Mouse (Mus musculus) limb, embryonic 14.5 days (tissue): ENCODE results near the gene Ifngr1. TPM values are rescaled to one million over a fixed set of nuclear protein-coding genes. Genes with fewer than 3 reads are reported as not detected.

Experiments used
- ATAC-seq: fragments of 200-750 bp; cut with Nextera tagmentation; 2 replicates; pipeline ENCODE4 v1.8.0; 2017; ENCODE audit warnings: low read depth, moderate number of reproducible peaks, moderate TSS enrichment; ENCODE audit not compliant: low FRiP score
- DNase-seq: peaks from one replicate; pipeline ENCODE4 v3.0.0-alpha.2; 2015; ENCODE audit warnings: low spot score
- H3K27ac ChIP-seq: fragments of 300-500 bp; sonication (generic); replicated peaks from 2 replicates; pipeline ENCODE4 v1.5.1; 2014; ENCODE audit warnings: low read depth, mild to moderate bottlenecking, low read length, moderate library complexity, mixed read lengths
- H3K27me3 ChIP-seq: fragments of 300-500 bp; sonication (generic); 2 replicates; pipeline ENCODE4 v1.6.1; 2014; ENCODE audit warnings: low read length, mixed read lengths; ENCODE audit not compliant: control insufficient read depth, insufficient read depth
- H3K36me3 ChIP-seq: fragments of 300-500 bp; sonication (generic); 2 replicates; pipeline ENCODE4 v1.6.1; 2014; ENCODE audit warnings: mild to moderate bottlenecking, low read length, moderate library complexity, mixed read lengths; ENCODE audit not compliant: control insufficient read depth, insufficient read depth
- H3K4me1 ChIP-seq: fragments of 300-500 bp; sonication (generic); 2 replicates; pipeline ENCODE4 v1.6.1; 2014; ENCODE audit warnings: antibody characterized with exemption, low read length, mixed read lengths; ENCODE audit not compliant: control insufficient read depth, insufficient read depth
- H3K4me2 ChIP-seq: fragments of 300-500 bp; sonication (generic); replicated peaks from 2 replicates; pipeline ENCODE4 v1.6.1; 2014; ENCODE audit warnings: low read depth, mild to moderate bottlenecking, low read length, moderate library complexity; ENCODE audit not compliant: severe bottlenecking
- H3K4me3 ChIP-seq: fragments of 300-500 bp; sonication (generic); replicated peaks from 2 replicates; pipeline ENCODE4 v1.5.1; 2014; ENCODE audit warnings: low read length
- H3K9ac ChIP-seq: fragments of 300-500 bp; sonication (generic); 2 replicates; pipeline ENCODE4 v1.6.1; 2014; ENCODE audit warnings: mild to moderate bottlenecking, low read depth, low read length, moderate library complexity; ENCODE audit not compliant: severe bottlenecking
- H3K9me3 ChIP-seq: fragments of 300-500 bp; sonication (generic); 2 replicates; pipeline ENCODE4 v1.6.1; 2016; ENCODE audit warnings: low read length; ENCODE audit not compliant: control insufficient read depth
- POLR2A ChIP-seq: fragments of 200-500 bp; IDR thresholded peaks from 2 replicates; pipeline ENCODE4 v1.8.0; 2012; ENCODE audit warnings: inconsistent platforms, mild to moderate bottlenecking, moderate library complexity, borderline replicate concordance; ENCODE audit not compliant: insufficient read depth, insufficient read length; ENCODE audit errors: extremely low read depth
- WGBS: fragments of 180-500 bp; shearing (Covaris S2); extraction: QIAGEN DNeasy Blood & Tissue Kit; methylation state at CpG from one replicate; pipeline ENCODE4 v1.1.7; 2014; 5-methylcytosine and 5-hydroxymethylcytosine counted together
- polyA plus RNA-seq, 2 experiments: library from polyadenylated mRNA; depleted of rRNA in 1 of 2; stranded (reverse) in 1 of 2; unstranded in 1 of 2; fragments of >200 nt; fragmentation: Nextera tagmentation in 1 of 2; extraction: Ambion mirVana in 1 of 2; gene quantifications; 2 replicates each; pipeline versions ENCODE4 v1.2.1 to v1.2.3; 2012 to 2014

Gene Ifngr1
- polyA plus RNA-seq, 2 experiments: 28.2 to 52.2 TPM

- no peak for ATAC-seq
- H3K9me3 ChIP-seq: no peaks in the 10 kb centered on the region
Measured at GRCm38 (mm10) chr10:19631616-19632195, 40.0 kb downstream of the Ifngr1 start.

GRCm38 (mm10) chr10:19638851-19639250, 47.1 kb downstream of the Ifngr1 start:
- Histone ChIP-seq H3K9me3 (no peaks in the 10 kb centered on the region), H3K4me1 (no peaks in the 10 kb centered on the region), H3K9ac (no peak overlapping the region), H3K4me2 (no peak overlapping the region), H3K27me3 (no peaks in the 10 kb centered on the region), H3K27ac (no peak overlapping the region), H3K36me3 (no peaks in the 10 kb centered on the region), H3K4me3 (no peak overlapping the region)
- DNase-seq: no peak
- WGBS: 90% methylated on average over 5 of the region's 5 CpGs
- TF ChIP-seq POLR2A: no peak
- ATAC-seq: no peak

More at GRCm38 (mm10) chr10:19631616-19632195, 40.0 kb downstream of the Ifngr1 start:
- Histone ChIP-seq H3K27ac (no peak overlapping the region), H3K4me2 (no peak overlapping the region), H3K4me3 (no peak overlapping the region), H3K9ac (no peak overlapping the region), H3K4me1 (no peaks in the 10 kb centered on the region), H3K27me3 (no peaks in the 10 kb centered on the region), H3K36me3 (no peaks in the 10 kb centered on the region)
- WGBS: 78% methylated on average over 13 of the region's 13 CpGs
- DNase-seq: no peak
- TF ChIP-seq POLR2A: no peak

- Histone ChIP-seq H3K36me3 (no peaks in the 10 kb centered on the region), H3K9ac (no peak overlapping the region), H3K27ac (no peak overlapping the region), H3K4me2 (no peak overlapping the region), H3K4me1 (no peaks in the 10 kb centered on the region), H3K9me3 (no peaks in the 10 kb centered on the region), H3K4me3 (no peak overlapping the region), H3K27me3 (no peaks in the 10 kb centered on the region)
- WGBS: 95% methylated on average over 1 of the region's 1 CpGs
- ATAC-seq: no peak
- no peak for DNase-seq
- TF ChIP-seq POLR2A: no peak
Measured at GRCm38 (mm10) chr10:19639630-19640029, 47.9 kb downstream of the Ifngr1 start.

- TF ChIP-seq POLR2A: no peak
- Histone ChIP-seq H3K4me2 (no peak overlapping the region), H3K9me3 (no peaks in the 10 kb centered on the region), H3K36me3 (no peaks in the 10 kb centered on the region), H3K4me1 (no peaks in the 10 kb centered on the region), H3K4me3 (no peak overlapping the region), H3K9ac (no peak overlapping the region), H3K27me3 (no peaks in the 10 kb centered on the region), H3K27ac (no peak overlapping the region)
- ATAC-seq (no peak), DNase-seq (no peak)
- 86% methylated on average over 2 of the region's 2 CpGs for WGBS
Measured at GRCm38 (mm10) chr10:19645119-19645518, 53.4 kb downstream of the Ifngr1 start.

GRCm38 (mm10) chr10:19657426-19657825, 65.7 kb downstream of the Ifngr1 start:
- H3K27ac ChIP-seq: no peak overlapping the region
- 84% methylated on average over 9 of the region's 9 CpGs for WGBS
- no peak overlapping the region for H3K4me2 ChIP-seq
- H3K36me3 ChIP-seq: no peaks in the 10 kb centered on the region
- no peaks in the 10 kb centered on the region for H3K27me3 ChIP-seq
- H3K9ac ChIP-seq: no peak overlapping the region
- H3K4me1 ChIP-seq: no peaks in the 10 kb centered on the region
- TF ChIP-seq POLR2A: no peak
- H3K4me3 ChIP-seq: no peak overlapping the region
- no peaks in the 10 kb centered on the region for H3K9me3 ChIP-seq
- ATAC-seq (no peak), DNase-seq (no peak)

Other genes starting within 250 kb of the Ifngr1 start
- gene Olig3, start 235.4 kb upstream of the Ifngr1 start, polyA plus RNA-seq (2012; rRNA removed): 0.04 TPM in 1 of 2 replicates, not detected in the other
- not detected in 2 replicates for gene Olig3, start 235.4 kb upstream of the Ifngr1 start, polyA plus RNA-seq (2014; fragmentation: Nextera tagmentation; extraction: Ambion mirVana)
- gene Il22ra2, start 30.0 kb downstream of the Ifngr1 start, polyA plus RNA-seq (2012; rRNA removed): 0.04 and 0.09 TPM in 2 replicates
- not detected in 2 replicates for gene Il22ra2, start 30.0 kb downstream of the Ifngr1 start, polyA plus RNA-seq (2014; fragmentation: Nextera tagmentation; extraction: Ambion mirVana)
- 0.70 and 0.99 TPM in 2 replicates for gene Il20ra, start 120.6 kb downstream of the Ifngr1 start, polyA plus RNA-seq (2012; rRNA removed)
- gene Il20ra, start 120.6 kb downstream of the Ifngr1 start, polyA plus RNA-seq (2014; fragmentation: Nextera tagmentation; extraction: Ambion mirVana): 0.45 and 1.1 TPM in 2 replicates